Mouse (Mus musculus) forebrain, embryonic 14.5 days (tissue): ENCODE measurements around the gene Bin2. TPM values are rescaled to one million over a fixed set of nuclear protein-coding genes. Genes with fewer than 3 reads are reported as not detected.
A peak's percentile ranks its signal among the peaks of the same experiment; 100 is the strongest.

Source experiments
- ATAC-seq: fragments of 200-750 bp; cut with Nextera tagmentation; 2 replicates; pipeline ENCODE4 v1.8.0; 2017; ENCODE audit warnings: mild to moderate bottlenecking, moderate library complexity
- DNase-seq: peaks from one replicate; pipeline ENCODE4 v3.0.0-alpha.2; 2015; ENCODE audit warnings: low spot score
- H3K27ac ChIP-seq: fragments of 300-500 bp; sonication (generic); 2 replicates; pipeline ENCODE4 v1.5.1; 2014; ENCODE audit warnings: low read depth, mild to moderate bottlenecking, control low read depth, low read length, moderate library complexity
- H3K27me3 ChIP-seq: fragments of 300-500 bp; sonication (generic); replicated peaks from 2 replicates; pipeline ENCODE4 v1.6.1; 2014; ENCODE audit warnings: low read length, control low read depth, mixed read lengths; ENCODE audit not compliant: control insufficient read depth, insufficient read depth
- H3K36me3 ChIP-seq: fragments of 300-500 bp; sonication (generic); 2 replicates; pipeline ENCODE4 v1.6.1; 2014; ENCODE audit warnings: low read length, control low read depth; ENCODE audit not compliant: control insufficient read depth, insufficient read depth
- H3K4me1 ChIP-seq: fragments of 300-500 bp; sonication (generic); 2 replicates; pipeline ENCODE4 v1.6.1; 2014; ENCODE audit warnings: antibody characterized with exemption, low read length, control low read depth; ENCODE audit not compliant: control insufficient read depth, insufficient read depth
- H3K4me2 ChIP-seq: fragments of 300-500 bp; sonication (generic); 2 replicates; pipeline ENCODE4 v1.6.1; 2014; ENCODE audit warnings: mild to moderate bottlenecking, control low read depth, low read length
- H3K4me3 ChIP-seq: fragments of 300-500 bp; sonication (generic); 2 replicates; pipeline ENCODE4 v1.5.1; 2014; ENCODE audit warnings: low read depth, low read length, control low read depth
- H3K9ac ChIP-seq: fragments of 300-500 bp; sonication (generic); 2 replicates; pipeline ENCODE4 v1.6.1; 2014; ENCODE audit warnings: mild to moderate bottlenecking, low read length, control low read depth, moderate library complexity
- H3K9me3 ChIP-seq: fragments of 300-500 bp; sonication (generic); replicated peaks from 2 replicates; pipeline ENCODE4 v1.6.1; 2016; ENCODE audit warnings: low read length, control low read depth, mixed read lengths; ENCODE audit not compliant: control insufficient read depth
- WGBS: fragments of 180-500 bp; shearing (Covaris S2); extraction: QIAGEN DNeasy Blood & Tissue Kit; methylation state at CpG from one replicate; pipeline ENCODE4 v1.1.7; 2014; 5-methylcytosine and 5-hydroxymethylcytosine counted together
- microRNA-seq: library from miRNA; unstranded; fragments of <30 nt; microRNA quantifications from one replicate; pipeline ENCODE4, GENCODE M21; 2016
- polyA plus RNA-seq: library from polyadenylated mRNA; unstranded; fragments of >200 nt; fragmentation: Nextera tagmentation; extraction: Ambion mirVana; gene quantifications from 2 replicates; pipeline ENCODE4 v1.2.1, GENCODE M21; 2014

Bin2 gene
- polyA plus RNA-seq, 1 experiment from 2014 or later, result 0.18 TPM

GRCm38 (mm10) chr15:100599276-100600046 is 69.9 kb downstream of the Bin2 start, which contains the start of gene Pou6f1:
Gene Pou6f1, minus strand, starts transcription at chr15:100599984.
- H3K36me3 ChIP-seq, result no peaks in the 10 kb centered on the region
- ATAC-seq, result peak; percentile 51
- peak; percentile 43 for DNase-seq
- 0 out of 2 replicates have a peak, but pooled peaks cover 3% of the 10 kb centered on the region for H3K27me3 ChIP-seq
- H3K4me3 ChIP-seq, result peak within 1 kb of the TSS; percentile 81
- peak within 1 kb of the TSS; percentile 80 for H3K27ac ChIP-seq
- no peaks in the 10 kb centered on the region for H3K9me3 ChIP-seq
- under 1% methylated on average over 71 of the region's 76 CpGs for WGBS
- H3K9ac ChIP-seq, result peak within 1 kb of the TSS; percentile 95
- H3K4me2 ChIP-seq, result peak within 1 kb of the TSS; percentile 79
- H3K4me1 ChIP-seq, result peaks cover 5% of the 10 kb centered on the region

GRCm38 (mm10) chr15:100598883-100599275 is 70.5 kb downstream of the Bin2 start:
- peak overlapping the region; percentile 79 for H3K4me2 ChIP-seq
- peak; percentile 45; the same call in 1 of the 2 replicates for ATAC-seq
- peak; percentile 77 for DNase-seq
- no peaks in the 10 kb centered on the region for H3K36me3 ChIP-seq
- peak overlapping the region; percentile 81 for H3K4me3 ChIP-seq
- under 1% methylated on average over 12 of the region's 12 CpGs for WGBS
- H3K27me3 ChIP-seq, result 0 out of 2 replicates have a peak, but pooled peaks cover 3% of the 10 kb centered on the region
- H3K27ac ChIP-seq, result peak overlapping the region; percentile 80
- peak overlapping the region; percentile 95 for H3K9ac ChIP-seq
- H3K9me3 ChIP-seq, result no peaks in the 10 kb centered on the region
- peaks cover 5% of the 10 kb centered on the region for H3K4me1 ChIP-seq

- H3K9ac ChIP-seq, result peak overlapping the region; percentile 95
- H3K4me1 ChIP-seq, result peaks cover 5% of the 10 kb centered on the region
- peak overlapping the region; percentile 80; the same call in 1 of the 2 replicates for H3K27ac ChIP-seq
- H3K4me3 ChIP-seq, result peak overlapping the region; percentile 81
- H3K27me3 ChIP-seq, result 0 out of 2 replicates have a peak, but pooled peaks cover 3% of the 10 kb centered on the region
- H3K9me3 ChIP-seq, result no peaks in the 10 kb centered on the region
- WGBS, result 29% methylated on average over 9 of the region's 9 CpGs
- no peaks in the 10 kb centered on the region for H3K36me3 ChIP-seq
- ATAC-seq, result no peak
- no peak for DNase-seq
- H3K4me2 ChIP-seq, result peak overlapping the region; percentile 79
Measured at GRCm38 (mm10) chr15:100598287-100598882, 71.0 kb downstream of the Bin2 start.

- ATAC-seq (no peak), DNase-seq (no peak)
- WGBS, result 87% methylated on average over 6 of the region's 6 CpGs
Measured at GRCm38 (mm10) chr15:100592817-100593216, 76.5 kb downstream of the Bin2 start.

More at GRCm38 (mm10) chr15:100592817-100593216, 76.5 kb downstream of the Bin2 start:
- Histone ChIP-seq H3K36me3 (peaks cover 27% of the 10 kb centered on the region), H3K27ac (no peak overlapping the region), H3K4me1 (no peaks in the 10 kb centered on the region), H3K9ac (no peak overlapping the region), H3K4me2 (no peak overlapping the region), H3K4me3 (no peak overlapping the region), H3K9me3 (no peaks in the 10 kb centered on the region), H3K27me3 (no peaks in the 10 kb centered on the region)

Small RNA genes lying within 50 kb of the gene (microRNA-seq; reads per million reads assigned to microRNA genes)
- not detected for gene Mir6961

Other genes starting within 250 kb of the Bin2 start
- gene Gm5475, start 247.4 kb downstream of the Bin2 start, polyA plus RNA-seq, result 0.07 TPM in 1 of 2 replicates, not detected in the other
- 15.2 and 17.4 TPM in 2 replicates for gene Slc11a2, start 244.5 kb downstream of the Bin2 start, polyA plus RNA-seq
- gene Letmd1, start 200.5 kb downstream of the Bin2 start, polyA plus RNA-seq, result 40.5 and 43.1 TPM in 2 replicates
- gene Csrnp2, start 174.1 kb downstream of the Bin2 start, polyA plus RNA-seq, result 37.1 and 42.8 TPM in 2 replicates
- gene Tfcp2, start 117.5 kb downstream of the Bin2 start, polyA plus RNA-seq, result 22.1 and 23.6 TPM in 2 replicates
- 36.9 and 42.0 TPM in 2 replicates for gene Pou6f1, start 69.6 kb downstream of the Bin2 start, polyA plus RNA-seq
- 210 and 254 TPM in 2 replicates for gene Dazap2, start 54.2 kb downstream of the Bin2 start, polyA plus RNA-seq
- 1.6 and 2.5 TPM in 2 replicates for gene Smagp, start 32.6 kb downstream of the Bin2 start, polyA plus RNA-seq
- 0.60 and 0.88 TPM in 2 replicates for gene Cela1, start 18.4 kb upstream of the Bin2 start, polyA plus RNA-seq
- gene Galnt6, start 59.8 kb upstream of the Bin2 start, polyA plus RNA-seq, result 0.09 and 0.10 TPM in 2 replicates
- gene Slc4a8, start 92.2 kb upstream of the Bin2 start, polyA plus RNA-seq, result 11.2 and 17.8 TPM in 2 replicates
- 6.8 and 12.5 TPM in 2 replicates for gene Scn8a, start 200.3 kb upstream of the Bin2 start, polyA plus RNA-seq